Mouse (Mus musculus) C2C12 (cell line): ENCODE results near the gene Agr3. TPM values are rescaled to one million over a fixed set of nuclear protein-coding genes. Genes with fewer than 3 reads are reported as not detected.

Source experiments
- H3K27me3 ChIP-seq: one replicate; pipeline ENCODE4 v1.6.1; 2011; ENCODE audit not compliant: control insufficient read depth, insufficient read depth, insufficient read length
- H3K36me3 ChIP-seq: one replicate; pipeline ENCODE4 v1.6.1; 2011; ENCODE audit not compliant: control insufficient read depth, insufficient read depth
- H3K4me3 ChIP-seq: one replicate; pipeline ENCODE4 v1.5.1; 2011; ENCODE audit warnings: mild to moderate bottlenecking, control low read depth; ENCODE audit not compliant: poor library complexity, insufficient read depth, severe bottlenecking
- H3K79me2 ChIP-seq: one replicate; pipeline ENCODE4 v1.6.1; 2011; ENCODE audit not compliant: control insufficient read depth, insufficient read depth
- H3K79me3 ChIP-seq: one replicate; pipeline ENCODE4 v1.6.1; 2011; ENCODE audit warnings: low read depth, control low read depth
- H3ac ChIP-seq: one replicate; pipeline ENCODE3; 2011; ENCODE audit warnings: low read depth; ENCODE audit not compliant: control insufficient read depth, insufficient read length
- CEBPB ChIP-seq: IDR thresholded peaks from one replicate; pipeline ENCODE4 v1.6.1; 2011; ENCODE audit warnings: low read depth, mild to moderate bottlenecking, control low read depth, moderate library complexity
- CTCF ChIP-seq: IDR thresholded peaks from one replicate; pipeline ENCODE4 v1.5.1; 2011; ENCODE audit not compliant: control insufficient read depth, insufficient read depth, insufficient read length
- FOSL1 ChIP-seq: IDR thresholded peaks from one replicate; pipeline ENCODE4 v1.8.0; 2011; ENCODE audit warnings: mild to moderate bottlenecking, low read length; ENCODE audit not compliant: poor library complexity, insufficient read depth, severe bottlenecking
- MAX ChIP-seq: IDR thresholded peaks from one replicate; pipeline ENCODE4 v1.6.1; 2011; ENCODE audit warnings: mild to moderate bottlenecking, control low read depth
- MYOD1 ChIP-seq: IDR thresholded peaks from one replicate; pipeline ENCODE4 v1.6.1; 2011; ENCODE audit warnings: low read depth; ENCODE audit not compliant: control insufficient read depth, insufficient read length
- MYOG ChIP-seq: IDR thresholded peaks from one replicate; pipeline ENCODE4 v1.6.1; 2011; ENCODE audit not compliant: control insufficient read depth, insufficient read length; ENCODE audit errors: extremely low read depth
- USF1 ChIP-seq: IDR thresholded peaks from one replicate; pipeline ENCODE4 v1.6.1; 2011; ENCODE audit warnings: low read depth, mild to moderate bottlenecking, control low read depth, moderate library complexity
- polyA plus RNA-seq: library from polyadenylated mRNA; unstranded; fragments of >200 nt; fragmentation: generic; extraction: Trizol; gene quantifications from one replicate; pipeline ENCODE4 v1.2.1, GENCODE M21; 2012; ENCODE audit warnings: missing spikeins

The Agr3 gene
- polyA plus RNA-seq, 1 experiment = not detected

DNA sequence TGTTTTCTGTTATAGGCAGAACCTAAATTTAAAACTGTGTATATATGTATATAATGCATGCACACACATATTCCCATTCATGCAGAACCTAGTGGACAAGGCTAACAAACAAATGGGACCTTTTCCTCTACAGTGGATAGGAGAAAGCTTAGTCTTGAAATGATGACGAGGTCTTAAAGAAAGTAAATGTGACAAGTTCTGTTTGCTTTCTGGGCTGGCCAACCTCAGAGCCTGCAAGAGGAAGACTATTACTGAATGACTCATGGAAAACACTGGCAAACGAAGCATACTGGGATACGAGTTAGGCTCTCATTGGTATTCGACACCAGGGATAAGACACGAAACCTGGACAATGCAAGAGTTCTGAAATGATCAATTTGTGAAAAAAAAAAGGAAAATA is 59.3 kb downstream of the Agr3 start:
- H3K27me3 ChIP-seq = no peaks in the 10 kb centered on the region
- H3K79me3 ChIP-seq = no peaks in the 10 kb centered on the region
- TF ChIP-seq USF1 (no peak), FOSL1 (no peak), CTCF (no peak), MAX (no peak), MYOG (no peak), CEBPB (no peak), MYOD1 (no peak)
- no peaks in the 10 kb centered on the region for H3K79me2 ChIP-seq
- no peak overlapping the region for H3ac ChIP-seq
- no peak overlapping the region for H3K4me3 ChIP-seq
- H3K36me3 ChIP-seq = no peaks in the 10 kb centered on the region

- Histone ChIP-seq H3ac (no peak within 1 kb of the TSS), H3K27me3 (no peaks in the 10 kb centered on the region), H3K4me3 (no peak within 1 kb of the TSS), H3K79me3 (no peaks in the 10 kb centered on the region), H3K79me2 (no peaks in the 10 kb centered on the region), H3K36me3 (no peaks in the 10 kb centered on the region)
- TF ChIP-seq MYOD1 = no peak
- no peak for TF ChIP-seq MYOG
- no peak for TF ChIP-seq MAX
- TF ChIP-seq FOSL1 = no peak
- no peak for TF ChIP-seq USF1
- TF ChIP-seq CTCF = no peak
- no peak for TF ChIP-seq CEBPB
Observed at GRCm38 (mm10) chr12:35992711-35993110, 67.3 kb downstream of the Agr3 start, which contains the start of gene Agr2. TSS of gene Agr2 (plus strand) at chr12:35992907.

- Histone ChIP-seq H3ac (no peak overlapping the region), H3K79me3 (no peaks in the 10 kb centered on the region), H3K27me3 (no peaks in the 10 kb centered on the region), H3K4me3 (no peak overlapping the region), H3K36me3 (no peaks in the 10 kb centered on the region), H3K79me2 (no peaks in the 10 kb centered on the region)
- TF ChIP-seq CEBPB (no peak), USF1 (no peak), MYOD1 (no peak), FOSL1 (no peak), MAX (no peak), CTCF (no peak), MYOG (no peak)
Observed at GRCm38 (mm10) chr12:35993583-35993982, 68.2 kb downstream of the Agr3 start.

DNA sequence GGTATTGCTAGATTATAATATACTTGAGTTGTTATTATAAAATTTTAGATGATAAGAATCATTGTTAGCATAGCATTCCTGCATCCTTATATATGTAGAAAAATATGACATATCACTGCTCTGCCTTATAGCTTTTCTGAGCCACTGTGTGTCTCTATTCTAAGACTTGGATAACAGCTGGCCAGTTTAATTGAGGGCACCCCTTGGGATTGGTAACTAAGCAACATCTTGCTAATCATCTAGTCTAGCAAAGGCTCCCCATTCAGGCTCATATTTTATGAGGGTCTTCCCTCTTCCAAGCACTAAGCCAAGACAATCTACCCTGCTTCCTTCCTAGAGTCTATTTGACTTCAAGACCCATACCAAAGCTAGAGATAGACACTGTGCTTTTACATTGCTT is 68.7 kb downstream of the Agr3 start:
- Histone ChIP-seq H3K27me3 (no peaks in the 10 kb centered on the region), H3ac (no peak overlapping the region), H3K79me3 (no peaks in the 10 kb centered on the region), H3K79me2 (no peaks in the 10 kb centered on the region), H3K36me3 (no peaks in the 10 kb centered on the region), H3K4me3 (no peak overlapping the region)
- no peak for TF ChIP-seq USF1
- no peak for TF ChIP-seq MAX
- TF ChIP-seq MYOD1 = no peak
- no peak for TF ChIP-seq MYOG
- no peak for TF ChIP-seq FOSL1
- TF ChIP-seq CEBPB = no peak
- TF ChIP-seq CTCF = no peak

DNA sequence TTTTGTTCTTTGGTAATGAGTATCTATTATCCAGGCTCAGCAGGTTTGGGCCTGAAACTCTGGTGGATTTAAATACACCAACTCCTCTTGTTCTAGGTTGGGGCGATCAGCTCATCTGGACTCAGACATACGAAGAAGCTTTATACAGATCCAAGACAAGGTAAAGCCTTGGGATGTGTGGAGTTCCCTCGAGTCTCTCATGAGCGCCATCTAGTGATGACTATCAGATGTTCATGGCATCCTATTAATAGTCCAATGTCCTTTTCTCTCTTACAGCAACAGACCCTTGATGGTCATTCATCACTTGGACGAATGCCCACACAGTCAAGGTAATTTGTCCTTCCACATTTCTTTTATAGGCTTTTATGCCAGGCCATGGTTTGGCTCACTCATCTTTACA is 70.4 kb downstream of the Agr3 start:
- Histone ChIP-seq H3ac (no peak overlapping the region), H3K79me2 (no peaks in the 10 kb centered on the region), H3K36me3 (no peaks in the 10 kb centered on the region), H3K4me3 (no peak overlapping the region), H3K27me3 (no peaks in the 10 kb centered on the region), H3K79me3 (no peaks in the 10 kb centered on the region)
- TF ChIP-seq CEBPB = no peak
- no peak for TF ChIP-seq FOSL1
- no peak for TF ChIP-seq MAX
- no peak for TF ChIP-seq MYOD1
- no peak for TF ChIP-seq USF1
- no peak for TF ChIP-seq MYOG
- no peak for TF ChIP-seq CTCF

Other genes with a start within 250 kb of the Agr3 start
- gene Agr2, start 67.3 kb downstream of the Agr3 start, polyA plus RNA-seq = not detected
- 0.87 TPM for gene Tspan13, start 116.9 kb downstream of the Agr3 start, polyA plus RNA-seq
- gene Ankmy2, start 231.5 kb downstream of the Agr3 start, polyA plus RNA-seq = 8.3 TPM
- 101 TPM for gene Bzw2, start 232.5 kb downstream of the Agr3 start, polyA plus RNA-seq